Mouse (Mus musculus): ENCODE results near the gene Rpl38. TPM values are rescaled to one million over a fixed set of nuclear protein-coding genes. Genes with fewer than 3 reads are reported as not detected.

Gene Rpl38
- 509 and 560 TPM in 2 replicates for polyA plus RNA-seq (2015; fragmentation: Nextera tagmentation; extraction: Ambion mirVana)

GRCm38 (mm10) chr11:114668301-114668710 lies at the start of gene Rpl38:
Gene Rpl38 (plus strand): TSS chr11:114668524.
- Histone ChIP-seq H3K27me3 (ENCODE audit: control insufficient read depth, insufficient read depth, low read length) (no peaks in the 10 kb centered on the region; the same call in none of the 2 replicates), H3K4me2 (ENCODE audit: low read depth, low read length) (peak within 1 kb of the TSS; percentile 74), H3K27ac (ENCODE audit: low read length) (peak within 1 kb of the TSS; percentile 85), H3K4me3 (ENCODE audit: low read length) (peak within 1 kb of the TSS; percentile 71), H3K9ac (ENCODE audit: low read length) (peak within 1 kb of the TSS; percentile 85), H3K4me1 (ENCODE audit: control insufficient read depth, insufficient read depth, low read length) (peaks cover 15% of the 10 kb centered on the region), H3K9me3 (replicated peaks; ENCODE audit: control insufficient read depth, low read length) (no peaks in the 10 kb centered on the region), H3K36me3 (ENCODE audit: control insufficient read depth, insufficient read depth) (peaks cover 23% of the 10 kb centered on the region)
- ATAC-seq (replicated peaks; ENCODE audit: extremely low read depth, insufficient read depth, low FRiP score) = peak; percentile 82
- under 1% methylated on average over 21 of the region's 21 CpGs for whole genome bisulfite sequencing

GRCm38 (mm10) chr11:114618697-114619417 lies 49.5 kb upstream of the Rpl38 start:
- H3K27ac ChIP-seq (ENCODE audit: low read length) = no peak overlapping the region
- H3K36me3 ChIP-seq (ENCODE audit: control insufficient read depth, insufficient read depth) = no peaks in the 10 kb centered on the region
- H3K27me3 ChIP-seq (ENCODE audit: control insufficient read depth, insufficient read depth, low read length) = no peaks in the 10 kb centered on the region
- no peak overlapping the region for H3K9ac ChIP-seq (ENCODE audit: low read length)
- H3K4me2 ChIP-seq (ENCODE audit: low read depth, low read length) = no peak overlapping the region; the same call in 1 of the 2 replicates
- WGBS = 43% methylated on average over 17 of the region's 17 CpGs
- no peak for ATAC-seq (replicated peaks; ENCODE audit: extremely low read depth, insufficient read depth, low FRiP score)
- H3K9me3 ChIP-seq (replicated peaks; ENCODE audit: control insufficient read depth, low read length) = no peaks in the 10 kb centered on the region
- no peaks in the 10 kb centered on the region for H3K4me1 ChIP-seq (ENCODE audit: control insufficient read depth, insufficient read depth, low read length)
- H3K4me3 ChIP-seq (ENCODE audit: low read length) = no peak overlapping the region

- H3K4me3 ChIP-seq (ENCODE audit: low read length) = no peak overlapping the region
- H3K9ac ChIP-seq (ENCODE audit: low read length) = no peak overlapping the region
- no peaks in the 10 kb centered on the region for H3K27me3 ChIP-seq (ENCODE audit: control insufficient read depth, insufficient read depth, low read length)
- no peak for ATAC-seq (replicated peaks; ENCODE audit: extremely low read depth, insufficient read depth, low FRiP score)
- H3K27ac ChIP-seq (ENCODE audit: low read length) = no peak overlapping the region
- H3K9me3 ChIP-seq (replicated peaks; ENCODE audit: control insufficient read depth, low read length) = 0 out of 2 replicates have a peak, but pooled peaks cover 3% of the 10 kb centered on the region
- no peaks in the 10 kb centered on the region for H3K36me3 ChIP-seq (ENCODE audit: control insufficient read depth, insufficient read depth)
- WGBS = 84% methylated on average over 13 of the region's 13 CpGs
- H3K4me1 ChIP-seq (ENCODE audit: control insufficient read depth, insufficient read depth, low read length) = no peaks in the 10 kb centered on the region
- H3K4me2 ChIP-seq (ENCODE audit: low read depth, low read length) = no peak overlapping the region
Observed at GRCm38 (mm10) chr11:114626071-114626690, 42.1 kb upstream of the Rpl38 start.

- Histone ChIP-seq H3K9me3 (replicated peaks; ENCODE audit: control insufficient read depth, low read length) (0 out of 2 replicates have a peak, but pooled peaks cover 3% of the 10 kb centered on the region), H3K4me1 (ENCODE audit: control insufficient read depth, insufficient read depth, low read length) (no peaks in the 10 kb centered on the region), H3K27ac (ENCODE audit: low read length) (no peak overlapping the region), H3K4me2 (ENCODE audit: low read depth, low read length) (no peak overlapping the region), H3K27me3 (ENCODE audit: control insufficient read depth, insufficient read depth, low read length) (no peaks in the 10 kb centered on the region), H3K36me3 (ENCODE audit: control insufficient read depth, insufficient read depth) (no peaks in the 10 kb centered on the region), H3K9ac (ENCODE audit: low read length) (no peak overlapping the region), H3K4me3 (ENCODE audit: low read length) (no peak overlapping the region)
- no peak for ATAC-seq (replicated peaks; ENCODE audit: extremely low read depth, insufficient read depth, low FRiP score)
- WGBS = 55% methylated on average over 6 of the region's 6 CpGs
Observed at GRCm38 (mm10) chr11:114627036-114627435, 41.3 kb upstream of the Rpl38 start.

GRCm38 (mm10) chr11:114628032-114628431 lies 40.3 kb upstream of the Rpl38 start:
- WGBS = 63% methylated on average over 12 of the region's 12 CpGs
- no peak for ATAC-seq (replicated peaks; ENCODE audit: extremely low read depth, insufficient read depth, low FRiP score)
- no peak overlapping the region for H3K4me2 ChIP-seq (ENCODE audit: low read depth, low read length)
- H3K4me1 ChIP-seq (ENCODE audit: control insufficient read depth, insufficient read depth, low read length) = no peaks in the 10 kb centered on the region
- H3K9me3 ChIP-seq (replicated peaks; ENCODE audit: control insufficient read depth, low read length) = 0 out of 2 replicates have a peak, but pooled peaks cover 3% of the 10 kb centered on the region
- no peaks in the 10 kb centered on the region for H3K27me3 ChIP-seq (ENCODE audit: control insufficient read depth, insufficient read depth, low read length)
- H3K4me3 ChIP-seq (ENCODE audit: low read length) = no peak overlapping the region
- no peak overlapping the region for H3K27ac ChIP-seq (ENCODE audit: low read length)
- H3K9ac ChIP-seq (ENCODE audit: low read length) = no peak overlapping the region
- H3K36me3 ChIP-seq (ENCODE audit: control insufficient read depth, insufficient read depth) = no peaks in the 10 kb centered on the region

- WGBS = 73% methylated on average over 5 of the region's 5 CpGs
Observed at GRCm38 (mm10) chr11:114630044-114630443, 38.3 kb upstream of the Rpl38 start.

GRCm38 (mm10) chr11:114632266-114632665 lies 36.1 kb upstream of the Rpl38 start:
- Histone ChIP-seq H3K36me3 (ENCODE audit: control insufficient read depth, insufficient read depth) (no peaks in the 10 kb centered on the region), H3K4me1 (ENCODE audit: control insufficient read depth, insufficient read depth, low read length) (peaks cover 4% of the 10 kb centered on the region; the same call in 1 of the 2 replicates), H3K9ac (ENCODE audit: low read length) (no peak overlapping the region), H3K9me3 (replicated peaks; ENCODE audit: control insufficient read depth, low read length) (0 out of 2 replicates have a peak, but pooled peaks cover 3% of the 10 kb centered on the region), H3K4me2 (ENCODE audit: low read depth, low read length) (no peak overlapping the region), H3K27ac (ENCODE audit: low read length) (no peak overlapping the region), H3K27me3 (ENCODE audit: control insufficient read depth, insufficient read depth, low read length) (peaks cover 5% of the 10 kb centered on the region), H3K4me3 (ENCODE audit: low read length) (no peak overlapping the region)
- WGBS = 67% methylated on average over 8 of the region's 8 CpGs
- ATAC-seq (replicated peaks; ENCODE audit: extremely low read depth, insufficient read depth, low FRiP score) = no peak

More at GRCm38 (mm10) chr11:114630044-114630443, 38.3 kb upstream of the Rpl38 start:
- 0 out of 2 replicates have a peak, but pooled peaks cover 3% of the 10 kb centered on the region for H3K9me3 ChIP-seq (replicated peaks; ENCODE audit: control insufficient read depth, low read length)
- no peaks in the 10 kb centered on the region for H3K27me3 ChIP-seq (ENCODE audit: control insufficient read depth, insufficient read depth, low read length)
- no peak overlapping the region for H3K9ac ChIP-seq (ENCODE audit: low read length)
- no peak overlapping the region for H3K4me2 ChIP-seq (ENCODE audit: low read depth, low read length)
- H3K36me3 ChIP-seq (ENCODE audit: control insufficient read depth, insufficient read depth) = no peaks in the 10 kb centered on the region
- no peak overlapping the region for H3K27ac ChIP-seq (ENCODE audit: low read length)
- H3K4me3 ChIP-seq (ENCODE audit: low read length) = no peak overlapping the region
- H3K4me1 ChIP-seq (ENCODE audit: control insufficient read depth, insufficient read depth, low read length) = no peaks in the 10 kb centered on the region
- ATAC-seq (replicated peaks; ENCODE audit: extremely low read depth, insufficient read depth, low FRiP score) = no peak

- no peak overlapping the region for H3K4me3 ChIP-seq (ENCODE audit: low read length)
- H3K27me3 ChIP-seq (ENCODE audit: control insufficient read depth, insufficient read depth, low read length) = peaks cover 27% of the 10 kb centered on the region
- H3K4me2 ChIP-seq (ENCODE audit: low read depth, low read length) = peak overlapping the region; percentile 35; the same call in 1 of the 2 replicates
- 0% methylated on average over 6 of the region's 6 CpGs for WGBS
- no peaks in the 10 kb centered on the region for H3K9me3 ChIP-seq (replicated peaks; ENCODE audit: control insufficient read depth, low read length)
- H3K27ac ChIP-seq (ENCODE audit: low read length) = no peak overlapping the region
- no peaks in the 10 kb centered on the region for H3K36me3 ChIP-seq (ENCODE audit: control insufficient read depth, insufficient read depth)
- no peak overlapping the region for H3K9ac ChIP-seq (ENCODE audit: low read length)
- peaks cover 4% of the 10 kb centered on the region; the same call in 1 of the 2 replicates for H3K4me1 ChIP-seq (ENCODE audit: control insufficient read depth, insufficient read depth, low read length)
- peak; percentile 71 for ATAC-seq (replicated peaks; ENCODE audit: extremely low read depth, insufficient read depth, low FRiP score)
Observed at GRCm38 (mm10) chr11:114636292-114636691, 32.0 kb upstream of the Rpl38 start.
